Mouse (Mus musculus): ENCODE results near the gene Cdr2l. TPM values are rescaled to one million over a fixed set of nuclear protein-coding genes. Genes with fewer than 3 reads are reported as not detected.

The Cdr2l gene
- polyA plus RNA-seq, 1 experiment from 2014 or later: 1.3 TPM

DNA sequence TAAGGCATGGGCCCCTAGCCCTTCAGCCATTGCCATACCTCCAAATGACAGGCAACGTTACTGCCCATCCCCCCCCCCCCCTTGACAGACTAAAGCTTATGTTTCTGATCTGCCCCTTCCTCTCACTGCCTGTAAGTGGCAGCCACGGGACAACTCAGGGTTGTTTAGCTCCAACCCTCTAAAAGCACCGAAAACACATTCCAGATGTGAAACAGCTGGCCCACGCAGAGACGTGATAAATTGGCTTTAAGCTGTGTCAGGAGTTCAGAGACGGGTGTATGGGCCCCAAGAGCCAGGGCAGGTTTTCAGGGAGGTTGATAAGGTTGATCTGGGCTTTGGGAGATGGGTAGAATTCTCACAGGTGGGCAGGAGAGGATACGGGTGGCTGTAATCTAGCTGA is 36.2 kb upstream of the Cdr2l start:
- WGBS (ENCODE audit: insufficient replicate concordance): 31% methylated on average over 7 of the region's 7 CpGs
- ATAC-seq (ENCODE audit: low read depth): no peak
- Histone ChIP-seq H3K27me3 (ENCODE audit: control insufficient read depth, insufficient read depth, low read depth, low read length) (peaks cover 18% of the 10 kb centered on the region), H3K27ac (ENCODE audit: low read length) (no peak overlapping the region), H3K4me1 (ENCODE audit: control insufficient read depth, low read depth, low read length) (no peaks in the 10 kb centered on the region), H3K4me3 (ENCODE audit: low read depth, low read length) (no peak overlapping the region), H3K36me3 (ENCODE audit: control insufficient read depth, insufficient read depth) (no peaks in the 10 kb centered on the region), H3K9me3 (replicated peaks; ENCODE audit: control insufficient read depth, low read length) (no peaks in the 10 kb centered on the region), H3K4me2 (ENCODE audit: low read depth, low read length) (no peak overlapping the region), H3K9ac (ENCODE audit: low read depth, low read length) (no peak overlapping the region)

DNA sequence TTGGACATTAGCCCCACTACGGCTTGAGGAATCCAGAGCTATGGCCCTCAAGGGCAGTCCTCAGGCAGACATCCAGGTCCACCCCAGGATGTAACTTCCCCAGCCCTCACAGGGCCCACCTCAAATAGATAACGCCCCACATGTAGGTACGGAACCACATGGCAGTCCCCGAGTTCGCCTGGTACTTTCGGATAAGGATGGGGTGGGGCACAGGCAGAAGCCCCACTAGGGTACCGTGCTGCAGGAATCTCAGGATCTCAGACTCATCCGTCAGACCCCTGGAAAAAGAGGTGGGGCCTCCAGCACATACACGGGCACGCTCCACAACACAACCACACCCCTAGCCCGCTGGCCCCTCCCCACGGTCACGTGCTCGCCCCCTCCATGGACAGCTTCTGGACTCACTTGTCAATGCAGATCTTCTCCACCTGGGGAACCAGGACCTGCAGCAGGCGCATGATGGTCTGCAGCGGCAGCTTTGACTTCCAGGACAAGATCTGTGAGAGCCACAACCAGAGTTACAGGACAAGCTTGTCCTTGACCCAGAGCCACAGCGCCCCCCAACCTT is 33.0 kb upstream of the Cdr2l start:
- Histone ChIP-seq H3K27ac (ENCODE audit: low read length) (no peak overlapping the region), H3K4me3 (ENCODE audit: low read depth, low read length) (no peak overlapping the region), H3K27me3 (ENCODE audit: control insufficient read depth, insufficient read depth, low read depth, low read length) (peaks cover 15% of the 10 kb centered on the region), H3K9ac (ENCODE audit: low read depth, low read length) (no peak overlapping the region), H3K4me2 (ENCODE audit: low read depth, low read length) (no peak overlapping the region), H3K9me3 (replicated peaks; ENCODE audit: control insufficient read depth, low read length) (no peaks in the 10 kb centered on the region), H3K4me1 (ENCODE audit: control insufficient read depth, low read depth, low read length) (no peaks in the 10 kb centered on the region), H3K36me3 (ENCODE audit: control insufficient read depth, insufficient read depth) (no peaks in the 10 kb centered on the region)
- ATAC-seq (ENCODE audit: low read depth): no peak
- 48% methylated on average over 17 of the region's 17 CpGs for WGBS (ENCODE audit: insufficient replicate concordance)

DNA sequence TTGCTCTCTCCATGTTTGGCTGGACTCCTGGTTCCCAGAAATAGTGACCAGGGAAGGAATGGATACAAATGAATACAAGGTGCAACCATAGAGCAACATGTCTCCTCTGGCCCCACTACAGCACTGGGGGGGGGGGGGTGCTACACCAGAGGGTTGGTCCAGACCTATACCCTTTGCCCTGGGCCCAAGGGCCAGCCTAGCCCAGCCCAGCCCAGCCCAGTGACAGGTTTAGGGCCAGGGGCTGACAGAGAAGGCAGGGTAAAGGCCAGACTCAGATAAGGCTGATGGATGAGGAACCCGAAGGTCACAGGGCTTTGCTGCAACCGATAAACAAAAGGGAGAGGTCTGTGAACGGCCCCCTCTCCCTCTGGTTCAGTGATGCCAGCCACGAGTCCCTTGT is 31.7 kb upstream of the Cdr2l start:
- no peaks in the 10 kb centered on the region for H3K9me3 ChIP-seq (replicated peaks; ENCODE audit: control insufficient read depth, low read length)
- no peak overlapping the region for H3K4me2 ChIP-seq (ENCODE audit: low read depth, low read length)
- H3K27ac ChIP-seq (ENCODE audit: low read length): no peak overlapping the region
- no peaks in the 10 kb centered on the region for H3K4me1 ChIP-seq (ENCODE audit: control insufficient read depth, low read depth, low read length)
- no peak for ATAC-seq (ENCODE audit: low read depth)
- no peak overlapping the region for H3K9ac ChIP-seq (ENCODE audit: low read depth, low read length)
- H3K27me3 ChIP-seq (ENCODE audit: control insufficient read depth, insufficient read depth, low read depth, low read length): peaks cover 4% of the 10 kb centered on the region; the same call in 1 of the 2 replicates
- H3K36me3 ChIP-seq (ENCODE audit: control insufficient read depth, insufficient read depth): no peaks in the 10 kb centered on the region
- 31% methylated on average over 4 of the region's 4 CpGs for WGBS (ENCODE audit: insufficient replicate concordance)
- H3K4me3 ChIP-seq (ENCODE audit: low read depth, low read length): no peak overlapping the region

DNA sequence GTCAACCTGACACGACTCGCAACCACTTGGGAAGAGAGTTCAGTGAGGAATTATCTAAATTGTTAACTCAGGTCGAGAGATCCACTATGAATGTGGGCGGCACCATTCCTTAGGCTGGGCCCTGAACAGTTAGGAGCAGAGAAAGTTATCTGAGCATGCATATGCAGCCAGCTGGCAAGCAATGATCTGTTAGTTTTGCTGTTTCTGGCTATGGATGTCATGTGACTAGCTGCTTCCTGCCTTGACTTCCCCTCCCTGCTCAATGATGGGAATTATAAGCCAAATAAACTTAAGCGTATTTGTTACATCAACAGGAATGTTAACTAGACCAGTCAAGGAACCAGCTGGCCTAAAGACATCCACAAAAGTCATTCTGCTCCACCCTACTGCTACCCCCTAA is 28.3 kb upstream of the Cdr2l start:
- Histone ChIP-seq H3K27me3 (ENCODE audit: control insufficient read depth, insufficient read depth, low read depth, low read length) (no peaks in the 10 kb centered on the region; the same call in 1 of the 2 replicates), H3K4me1 (ENCODE audit: control insufficient read depth, low read depth, low read length) (no peaks in the 10 kb centered on the region), H3K36me3 (ENCODE audit: control insufficient read depth, insufficient read depth) (no peaks in the 10 kb centered on the region), H3K9ac (ENCODE audit: low read depth, low read length) (no peak overlapping the region), H3K4me2 (ENCODE audit: low read depth, low read length) (no peak overlapping the region), H3K27ac (ENCODE audit: low read length) (no peak overlapping the region), H3K9me3 (replicated peaks; ENCODE audit: control insufficient read depth, low read length) (no peaks in the 10 kb centered on the region), H3K4me3 (ENCODE audit: low read depth, low read length) (no peak overlapping the region)
- 67% methylated on average over 5 of the region's 5 CpGs for WGBS (ENCODE audit: insufficient replicate concordance)
- ATAC-seq (ENCODE audit: low read depth): no peak

DNA sequence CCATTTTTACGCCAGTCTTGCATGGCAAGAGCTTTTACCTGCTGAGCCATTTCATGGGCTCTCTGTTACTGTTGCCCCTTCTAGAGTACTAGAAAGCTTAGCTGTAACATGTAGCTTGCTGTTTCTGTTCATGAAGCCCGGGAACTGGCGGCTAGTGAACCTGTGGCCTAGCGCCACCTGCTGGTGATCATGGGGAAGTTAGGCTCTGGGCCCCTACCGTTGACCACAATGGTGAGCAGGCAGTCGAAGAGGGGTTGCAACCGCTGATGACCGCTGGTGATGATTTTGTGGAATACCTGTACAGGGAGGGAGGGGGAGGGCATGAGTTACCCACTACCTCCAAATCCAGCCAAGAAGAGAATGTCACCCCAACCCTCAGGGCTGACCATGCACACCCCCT is 27.5 kb upstream of the Cdr2l start:
- no peak for ATAC-seq (ENCODE audit: low read depth)
- WGBS (ENCODE audit: insufficient replicate concordance): 6% methylated on average over 8 of the region's 8 CpGs
- no peaks in the 10 kb centered on the region for H3K4me1 ChIP-seq (ENCODE audit: control insufficient read depth, low read depth, low read length)

DNA sequence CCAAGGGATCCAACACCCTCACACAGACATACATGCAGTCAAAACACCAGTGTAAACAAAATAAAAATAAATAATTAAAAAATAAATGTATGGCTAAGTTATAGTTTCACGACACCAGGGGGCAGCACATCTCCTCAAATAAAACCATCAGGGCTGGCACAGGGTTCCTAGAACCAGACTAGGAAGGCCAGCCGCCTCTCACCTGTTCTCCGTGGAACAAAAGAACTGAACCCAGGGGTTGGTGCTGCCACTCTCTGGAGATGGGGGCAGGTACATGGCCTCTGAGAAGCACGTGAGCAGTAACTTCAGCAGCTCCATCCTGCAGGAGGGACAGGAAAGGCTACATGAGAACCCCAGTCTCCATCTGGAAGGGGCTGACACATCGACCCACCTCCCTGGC is 23.2 kb upstream of the Cdr2l start:
- Histone ChIP-seq H3K4me1 (ENCODE audit: control insufficient read depth, low read depth, low read length) (no peaks in the 10 kb centered on the region), H3K4me3 (ENCODE audit: low read depth, low read length) (no peak overlapping the region), H3K9ac (ENCODE audit: low read depth, low read length) (no peak overlapping the region), H3K36me3 (ENCODE audit: control insufficient read depth, insufficient read depth) (no peaks in the 10 kb centered on the region), H3K27ac (ENCODE audit: low read length) (no peak overlapping the region), H3K9me3 (replicated peaks; ENCODE audit: control insufficient read depth, low read length) (no peaks in the 10 kb centered on the region), H3K27me3 (ENCODE audit: control insufficient read depth, insufficient read depth, low read depth, low read length) (no peaks in the 10 kb centered on the region), H3K4me2 (ENCODE audit: low read depth, low read length) (no peak overlapping the region)
- no peak for ATAC-seq (ENCODE audit: low read depth)
- 13% methylated on average over 5 of the region's 5 CpGs for WGBS (ENCODE audit: insufficient replicate concordance)

More for the DNA sequence above, 27.5 kb upstream of the Cdr2l start:
- H3K4me2 ChIP-seq (ENCODE audit: low read depth, low read length): no peak overlapping the region
- no peaks in the 10 kb centered on the region for H3K36me3 ChIP-seq (ENCODE audit: control insufficient read depth, insufficient read depth)
- H3K27me3 ChIP-seq (ENCODE audit: control insufficient read depth, insufficient read depth, low read depth, low read length): no peaks in the 10 kb centered on the region; the same call in 1 of the 2 replicates
- H3K27ac ChIP-seq (ENCODE audit: low read length): no peak overlapping the region
- no peaks in the 10 kb centered on the region for H3K9me3 ChIP-seq (replicated peaks; ENCODE audit: control insufficient read depth, low read length)
- no peak overlapping the region for H3K4me3 ChIP-seq (ENCODE audit: low read depth, low read length)
- no peak overlapping the region for H3K9ac ChIP-seq (ENCODE audit: low read depth, low read length)

DNA sequence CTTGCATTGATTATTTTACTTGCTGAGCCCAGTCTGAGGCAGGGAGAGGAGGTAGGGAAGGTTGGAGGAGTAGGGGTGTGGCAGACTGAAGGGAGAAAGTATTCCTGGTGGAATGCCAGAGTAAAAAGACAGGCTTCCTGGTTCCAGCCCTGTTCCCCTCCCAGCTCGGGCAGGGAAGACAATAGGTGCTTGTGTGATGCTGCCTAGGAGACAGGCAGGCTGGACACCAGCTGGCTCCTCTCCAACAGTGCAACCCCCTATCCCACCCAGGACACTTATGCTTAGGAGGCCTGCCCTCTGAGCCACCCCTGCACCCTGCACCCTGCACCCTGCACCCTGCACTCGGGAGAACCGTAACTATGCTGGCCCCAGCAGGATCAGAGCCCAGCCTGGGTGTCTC is 22.4 kb upstream of the Cdr2l start:
- Histone ChIP-seq H3K27ac (ENCODE audit: low read length) (no peak overlapping the region), H3K4me1 (ENCODE audit: control insufficient read depth, low read depth, low read length) (no peaks in the 10 kb centered on the region), H3K27me3 (ENCODE audit: control insufficient read depth, insufficient read depth, low read depth, low read length) (no peaks in the 10 kb centered on the region), H3K36me3 (ENCODE audit: control insufficient read depth, insufficient read depth) (no peaks in the 10 kb centered on the region), H3K4me3 (ENCODE audit: low read depth, low read length) (no peak overlapping the region), H3K4me2 (ENCODE audit: low read depth, low read length) (no peak overlapping the region), H3K9me3 (replicated peaks; ENCODE audit: control insufficient read depth, low read length) (no peaks in the 10 kb centered on the region), H3K9ac (ENCODE audit: low read depth, low read length) (no peak overlapping the region)
- 40% methylated on average over 3 of the region's 3 CpGs for WGBS (ENCODE audit: insufficient replicate concordance)
- ATAC-seq (ENCODE audit: low read depth): no peak

DNA sequence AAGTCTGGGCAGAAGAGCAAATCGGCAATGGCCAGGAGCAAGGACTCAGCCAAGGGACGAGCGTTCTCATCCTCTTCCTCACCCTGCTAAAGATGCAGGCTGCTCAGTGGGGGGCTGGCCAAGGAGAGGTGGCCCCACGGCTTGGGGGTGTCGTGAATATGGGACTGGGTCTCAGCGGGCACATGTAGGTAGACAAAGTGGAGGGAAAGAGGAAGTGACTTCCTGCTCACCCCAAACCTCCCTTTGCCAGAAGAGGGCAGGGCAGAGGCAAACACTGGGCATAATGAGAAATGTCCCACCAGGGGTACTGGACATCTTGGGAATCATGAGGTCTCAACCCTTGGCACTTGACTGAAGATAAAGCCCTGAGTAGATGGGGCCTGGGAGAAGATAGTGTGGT is 22.0 kb upstream of the Cdr2l start:
- Histone ChIP-seq H3K36me3 (ENCODE audit: control insufficient read depth, insufficient read depth) (no peaks in the 10 kb centered on the region), H3K27me3 (ENCODE audit: control insufficient read depth, insufficient read depth, low read depth, low read length) (no peaks in the 10 kb centered on the region), H3K4me3 (ENCODE audit: low read depth, low read length) (no peak overlapping the region), H3K4me2 (ENCODE audit: low read depth, low read length) (no peak overlapping the region), H3K9me3 (replicated peaks; ENCODE audit: control insufficient read depth, low read length) (no peaks in the 10 kb centered on the region), H3K9ac (ENCODE audit: low read depth, low read length) (no peak overlapping the region), H3K27ac (ENCODE audit: low read length) (no peak overlapping the region), H3K4me1 (ENCODE audit: control insufficient read depth, low read depth, low read length) (no peaks in the 10 kb centered on the region)
- ATAC-seq (ENCODE audit: low read depth): no peak
- WGBS (ENCODE audit: insufficient replicate concordance): 49% methylated on average over 6 of the region's 6 CpGs

DNA sequence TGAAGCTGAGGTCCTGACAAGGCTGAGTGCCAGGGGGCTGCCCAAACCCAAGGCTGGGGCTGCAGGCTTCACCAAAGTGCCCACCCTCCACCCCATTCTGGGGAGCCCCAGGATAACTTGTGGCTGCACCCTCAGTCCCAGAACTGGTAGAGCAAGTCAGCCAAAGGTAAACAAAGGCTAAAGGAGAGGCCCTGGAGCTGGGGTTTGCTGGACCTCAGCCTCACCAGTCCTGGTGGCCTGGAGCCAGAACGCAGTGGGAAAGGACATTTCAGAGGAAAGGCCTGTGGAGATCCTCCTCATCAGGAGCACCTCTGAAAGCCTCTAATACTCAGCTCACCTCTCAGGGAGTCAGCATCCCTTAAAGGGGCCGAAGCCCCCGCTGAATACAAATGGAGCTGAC is 17.6 kb upstream of the Cdr2l start:
- ATAC-seq (ENCODE audit: low read depth): no peak
- Histone ChIP-seq H3K4me2 (ENCODE audit: low read depth, low read length) (no peak overlapping the region), H3K9me3 (replicated peaks; ENCODE audit: control insufficient read depth, low read length) (no peaks in the 10 kb centered on the region), H3K9ac (ENCODE audit: low read depth, low read length) (no peak overlapping the region), H3K4me1 (ENCODE audit: control insufficient read depth, low read depth, low read length) (peaks cover 4% of the 10 kb centered on the region), H3K4me3 (ENCODE audit: low read depth, low read length) (no peak overlapping the region), H3K36me3 (ENCODE audit: control insufficient read depth, insufficient read depth) (no peaks in the 10 kb centered on the region), H3K27me3 (ENCODE audit: control insufficient read depth, insufficient read depth, low read depth, low read length) (peaks cover 31% of the 10 kb centered on the region), H3K27ac (ENCODE audit: low read length) (no peak overlapping the region)
- 77% methylated on average over 3 of the region's 3 CpGs for WGBS (ENCODE audit: insufficient replicate concordance)
